Mouse (Mus musculus): ENCODE data around the gene Hmox2. TPM values are rescaled to one million over a fixed set of nuclear protein-coding genes. Genes with fewer than 3 reads are reported as not detected.

Gene Hmox2
- polyA plus RNA-seq, 1 experiment from 2014 or later, result 91.6 TPM

- Histone ChIP-seq H3K27ac (replicated peaks; ENCODE audit: low read depth, low read length) (no peak overlapping the region), H3K4me1 (ENCODE audit: control insufficient read depth, insufficient read depth, low read length) (peaks cover 10% of the 10 kb centered on the region), H3K9me3 (ENCODE audit: control insufficient read depth, low read length) (no peaks in the 10 kb centered on the region), H3K4me3 (replicated peaks; ENCODE audit: low read depth, low read length) (peak overlapping the region; percentile 66), H3K27me3 (ENCODE audit: control insufficient read depth, insufficient read depth, low read length) (no peaks in the 10 kb centered on the region), H3K9ac (replicated peaks; ENCODE audit: low read length) (no peak overlapping the region; the same call in 1 of the 2 replicates), H3K4me2 (ENCODE audit: low read length) (peak overlapping the region; percentile 65), H3K36me3 (ENCODE audit: control insufficient read depth, insufficient read depth, low read length) (peaks cover 31% of the 10 kb centered on the region)
- ATAC-seq (ENCODE audit: low FRiP score, low TSS enrichment) (no peak), DNase-seq (no peak)
- WGBS, result 70% methylated on average over 3 of the region's 3 CpGs
Observed at GRCm38 (mm10) chr16:4717866-4718265, 8.3 kb upstream of the Hmox2 start.

GRCm38 (mm10) chr16:4718753-4719518 is 7.2 kb upstream of the Hmox2 start, which contains the start of gene Nmral1:
Gene Nmral1 (minus strand): TSS chr16:4719356.
- WGBS, result 14% methylated on average over 33 of the region's 33 CpGs

GRCm38 (mm10) chr16:4722128-4722914 is 3.8 kb upstream of the Hmox2 start:
- DNase-seq, result no peak
- WGBS, result 82% methylated on average over 7 of the region's 7 CpGs
- no peak overlapping the region for H3K4me3 ChIP-seq (replicated peaks; ENCODE audit: low read depth, low read length)

More at GRCm38 (mm10) chr16:4718753-4719518, 7.2 kb upstream of the Hmox2 start, which contains the start of gene Nmral1:
- no peaks in the 10 kb centered on the region for H3K27me3 ChIP-seq (ENCODE audit: control insufficient read depth, insufficient read depth, low read length)
- peak within 1 kb of the TSS; percentile 66 for H3K4me3 ChIP-seq (replicated peaks; ENCODE audit: low read depth, low read length)
- H3K27ac ChIP-seq (replicated peaks; ENCODE audit: low read depth, low read length), result peak within 1 kb of the TSS; percentile 89
- peak; percentile 87 for ATAC-seq (ENCODE audit: low FRiP score, low TSS enrichment)
- DNase-seq, result peak; percentile 84
- peaks cover 10% of the 10 kb centered on the region for H3K4me1 ChIP-seq (ENCODE audit: control insufficient read depth, insufficient read depth, low read length)
- H3K9ac ChIP-seq (replicated peaks; ENCODE audit: low read length), result peak within 1 kb of the TSS; percentile 66
- H3K36me3 ChIP-seq (ENCODE audit: control insufficient read depth, insufficient read depth, low read length), result peaks cover 23% of the 10 kb centered on the region
- no peaks in the 10 kb centered on the region for H3K9me3 ChIP-seq (ENCODE audit: control insufficient read depth, low read length)
- H3K4me2 ChIP-seq (ENCODE audit: low read length), result peak within 1 kb of the TSS; percentile 65

GRCm38 (mm10) chr16:4722915-4723209 is 3.3 kb upstream of the Hmox2 start:
- no peak for ATAC-seq (ENCODE audit: low FRiP score, low TSS enrichment)
- peaks cover 18% of the 10 kb centered on the region for H3K4me1 ChIP-seq (ENCODE audit: control insufficient read depth, insufficient read depth, low read length)
- H3K4me3 ChIP-seq (replicated peaks; ENCODE audit: low read depth, low read length), result no peak overlapping the region
- WGBS, result 69% methylated on average over 3 of the region's 3 CpGs
- no peak overlapping the region for H3K9ac ChIP-seq (replicated peaks; ENCODE audit: low read length)
- no peaks in the 10 kb centered on the region for H3K27me3 ChIP-seq (ENCODE audit: control insufficient read depth, insufficient read depth, low read length)
- H3K27ac ChIP-seq (replicated peaks; ENCODE audit: low read depth, low read length), result no peak overlapping the region
- H3K9me3 ChIP-seq (ENCODE audit: control insufficient read depth, low read length), result no peaks in the 10 kb centered on the region
- DNase-seq, result no peak
- no peak overlapping the region for H3K4me2 ChIP-seq (ENCODE audit: low read length)
- no peaks in the 10 kb centered on the region for H3K36me3 ChIP-seq (ENCODE audit: control insufficient read depth, insufficient read depth, low read length)

More at GRCm38 (mm10) chr16:4722128-4722914, 3.8 kb upstream of the Hmox2 start:
- Histone ChIP-seq H3K9me3 (ENCODE audit: control insufficient read depth, low read length) (no peaks in the 10 kb centered on the region), H3K27me3 (ENCODE audit: control insufficient read depth, insufficient read depth, low read length) (no peaks in the 10 kb centered on the region), H3K9ac (replicated peaks; ENCODE audit: low read length) (no peak overlapping the region), H3K36me3 (ENCODE audit: control insufficient read depth, insufficient read depth, low read length) (no peaks in the 10 kb centered on the region), H3K27ac (replicated peaks; ENCODE audit: low read depth, low read length) (no peak overlapping the region), H3K4me1 (ENCODE audit: control insufficient read depth, insufficient read depth, low read length) (peaks cover 16% of the 10 kb centered on the region), H3K4me2 (ENCODE audit: low read length) (no peak overlapping the region)
- no peak for ATAC-seq (ENCODE audit: low FRiP score, low TSS enrichment)

GRCm38 (mm10) chr16:4725266-4725665 is 895 bp upstream of the Hmox2 start:
- no peak for ATAC-seq (ENCODE audit: low FRiP score, low TSS enrichment)
- Histone ChIP-seq H3K27me3 (ENCODE audit: control insufficient read depth, insufficient read depth, low read length) (no peaks in the 10 kb centered on the region), H3K9me3 (ENCODE audit: control insufficient read depth, low read length) (no peaks in the 10 kb centered on the region), H3K4me2 (ENCODE audit: low read length) (no peak overlapping the region), H3K4me1 (ENCODE audit: control insufficient read depth, insufficient read depth, low read length) (peaks cover 14% of the 10 kb centered on the region), H3K9ac (replicated peaks; ENCODE audit: low read length) (no peak overlapping the region), H3K36me3 (ENCODE audit: control insufficient read depth, insufficient read depth, low read length) (no peaks in the 10 kb centered on the region), H3K4me3 (replicated peaks; ENCODE audit: low read depth, low read length) (no peak overlapping the region), H3K27ac (replicated peaks; ENCODE audit: low read depth, low read length) (no peak overlapping the region)
- DNase-seq, result no peak
- WGBS, result 79% methylated on average over 4 of the region's 4 CpGs

- H3K27me3 ChIP-seq (ENCODE audit: control insufficient read depth, insufficient read depth, low read length), result no peaks in the 10 kb centered on the region
- H3K36me3 ChIP-seq (ENCODE audit: control insufficient read depth, insufficient read depth, low read length), result no peaks in the 10 kb centered on the region
- under 1% methylated on average over 40 of the region's 40 CpGs for WGBS
- peaks cover 14% of the 10 kb centered on the region for H3K4me1 ChIP-seq (ENCODE audit: control insufficient read depth, insufficient read depth, low read length)
- DNase-seq (no peak), ATAC-seq (ENCODE audit: low FRiP score, low TSS enrichment) (peak; percentile 3; the same call in 1 of the 2 replicates)
- H3K4me2 ChIP-seq (ENCODE audit: low read length), result peak overlapping the region; percentile 85
- peak overlapping the region; percentile 79 for H3K27ac ChIP-seq (replicated peaks; ENCODE audit: low read depth, low read length)
- H3K4me3 ChIP-seq (replicated peaks; ENCODE audit: low read depth, low read length), result peak overlapping the region; percentile 90
- peak overlapping the region; percentile 91 for H3K9ac ChIP-seq (replicated peaks; ENCODE audit: low read length)
- H3K9me3 ChIP-seq (ENCODE audit: control insufficient read depth, low read length), result no peaks in the 10 kb centered on the region
Observed at GRCm38 (mm10) chr16:4726528-4727128, 467 bp downstream of the Hmox2 start.

GRCm38 (mm10) chr16:4727526-4727925 is 1.4 kb downstream of the Hmox2 start:
- WGBS, result 100% methylated on average over 1 of the region's 1 CpGs
- no peak overlapping the region for H3K27ac ChIP-seq (replicated peaks; ENCODE audit: low read depth, low read length)

GRCm38 (mm10) chr16:4727963-4728362 is 1.8 kb downstream of the Hmox2 start:
- no peaks in the 10 kb centered on the region for H3K9me3 ChIP-seq (ENCODE audit: control insufficient read depth, low read length)
- no peak overlapping the region for H3K4me3 ChIP-seq (replicated peaks; ENCODE audit: low read depth, low read length)
- no peak overlapping the region for H3K9ac ChIP-seq (replicated peaks; ENCODE audit: low read length)
- H3K27ac ChIP-seq (replicated peaks; ENCODE audit: low read depth, low read length), result no peak overlapping the region
- H3K27me3 ChIP-seq (ENCODE audit: control insufficient read depth, insufficient read depth, low read length), result no peaks in the 10 kb centered on the region
- WGBS, result 68% methylated on average over 1 of the region's 1 CpGs
- no peak overlapping the region for H3K4me2 ChIP-seq (ENCODE audit: low read length)
- no peak for DNase-seq
- H3K4me1 ChIP-seq (ENCODE audit: control insufficient read depth, insufficient read depth, low read length), result peaks cover 14% of the 10 kb centered on the region
- H3K36me3 ChIP-seq (ENCODE audit: control insufficient read depth, insufficient read depth, low read length), result no peaks in the 10 kb centered on the region
- ATAC-seq (ENCODE audit: low FRiP score, low TSS enrichment), result no peak

More at GRCm38 (mm10) chr16:4727526-4727925, 1.4 kb downstream of the Hmox2 start:
- Histone ChIP-seq H3K36me3 (ENCODE audit: control insufficient read depth, insufficient read depth, low read length) (no peaks in the 10 kb centered on the region), H3K9ac (replicated peaks; ENCODE audit: low read length) (no peak overlapping the region), H3K9me3 (ENCODE audit: control insufficient read depth, low read length) (no peaks in the 10 kb centered on the region), H3K4me3 (replicated peaks; ENCODE audit: low read depth, low read length) (no peak overlapping the region), H3K4me2 (ENCODE audit: low read length) (peak overlapping the region; percentile 85), H3K4me1 (ENCODE audit: control insufficient read depth, insufficient read depth, low read length) (peaks cover 14% of the 10 kb centered on the region), H3K27me3 (ENCODE audit: control insufficient read depth, insufficient read depth, low read length) (no peaks in the 10 kb centered on the region)
- ATAC-seq (ENCODE audit: low FRiP score, low TSS enrichment), result no peak
- DNase-seq, result no peak
